Mouse (Mus musculus): ENCODE data around the gene Rexo4.

DNA sequence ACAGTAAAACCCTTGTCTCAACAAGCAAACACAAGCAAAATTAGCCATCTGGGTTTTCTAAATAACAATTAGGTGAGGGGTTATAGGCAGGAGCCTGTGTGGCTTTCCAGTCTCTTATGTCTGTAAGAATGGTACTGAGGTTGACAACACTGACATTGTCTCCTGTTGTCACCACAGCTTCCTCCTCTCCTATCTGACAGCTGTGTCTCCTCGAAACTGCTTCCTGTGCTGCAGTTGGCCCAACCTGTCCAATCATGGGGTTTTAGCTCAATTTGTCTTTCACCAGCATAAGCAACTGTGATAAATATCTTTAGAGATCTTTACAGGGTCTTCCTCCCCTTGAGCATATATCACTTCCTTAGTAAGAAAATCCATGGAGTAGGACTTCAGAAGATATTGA is 27.8 kb downstream of the Rexo4 start:
- no peak for TF ChIP-seq CTCF (IDR thresholded peaks at IDR 0.05; ENCODE audit: low read depth)
- no peak for TF ChIP-seq EP300 (IDR thresholded peaks at IDR 0.05; ENCODE audit: low read depth)
